Mouse (Mus musculus) MEL (cell line): ENCODE data around the gene Abcc4.

Experiments
- CHD2 ChIP-seq: IDR thresholded peaks from 2 replicates; pipeline ENCODE4 v1.6.1; 2011; ENCODE audit warnings: low read length, improper control_type of control experiment
- CTCF ChIP-seq, 3 experiments: IDR thresholded peaks in 2 of 3; conservative IDR thresholded peaks in 1 of 3; 2 replicates each; pipeline ENCODE4 v1.5.1; 2011 to 2012; ENCODE audit warnings: low read length in 3 of 3, low read depth in 2 of 3, mild to moderate bottlenecking in 2 of 3, improper control_type of control experiment in 1 of 3, inconsistent platforms in 1 of 3, mixed read lengths in 1 of 3, moderate library complexity in 1 of 3; ENCODE audit not compliant: control insufficient read depth in 1 of 3, insufficient read depth in 1 of 3, poor library complexity in 1 of 3, severe bottlenecking in 1 of 3
- EP300 ChIP-seq, 2 experiments: IDR thresholded peaks; 2 replicates each; pipeline ENCODE4 v1.6.1; 2011; ENCODE audit warnings: improper control_type of control experiment in 2 of 2, low read length in 2 of 2, low read depth in 1 of 2, mild to moderate bottlenecking in 1 of 2
- GATA1 ChIP-seq: IDR thresholded peaks from 2 replicates; pipeline ENCODE4 v1.6.1; 2011; ENCODE audit warnings: low read depth, low read length, improper control_type of control experiment
- KAT2A ChIP-seq: conservative IDR thresholded peaks from 2 replicates; pipeline ENCODE4 v1.6.1; 2012; ENCODE audit warnings: low read depth, low read length, improper control_type of control experiment, inconsistent platforms
- MAFK ChIP-seq: IDR thresholded peaks from 2 replicates; pipeline ENCODE4 v1.6.1; 2011; ENCODE audit warnings: low read depth, mild to moderate bottlenecking, low read length, improper control_type of control experiment, borderline replicate concordance
- MEF2A ChIP-seq: IDR thresholded peaks from 2 replicates; pipeline ENCODE4 v1.6.1; 2014; ENCODE audit warnings: low read depth, mild to moderate bottlenecking, inconsistent platforms, low read length, improper control_type of control experiment; ENCODE audit not compliant: poor library complexity, insufficient replicate concordance, severe bottlenecking; ENCODE audit errors: extremely low read depth
- NELFE ChIP-seq: IDR thresholded peaks from 2 replicates; pipeline ENCODE4 v1.6.1; 2011; ENCODE audit warnings: low read depth, low read length, improper control_type of control experiment
- POLR2A ChIP-seq, 2 experiments: IDR thresholded peaks; 2 replicates each; pipeline ENCODE4 v1.6.1; 2011 to 2012; ENCODE audit warnings: low read length in 2 of 2, mild to moderate bottlenecking in 2 of 2, control low read depth in 1 of 2, improper control_type of control experiment in 1 of 2, low read depth in 1 of 2, moderate library complexity in 1 of 2; ENCODE audit not compliant: control insufficient read depth in 1 of 2, insufficient read depth in 1 of 2, poor library complexity in 1 of 2
- POLR2AphosphoS5 ChIP-seq: IDR thresholded peaks from 2 replicates; pipeline ENCODE4 v1.6.1; 2012; ENCODE audit warnings: low read depth, borderline replicate concordance, mild to moderate bottlenecking, inconsistent platforms, low read length, moderate library complexity, mixed read lengths
- SIN3A ChIP-seq: IDR thresholded peaks from 2 replicates; pipeline ENCODE4 v1.6.1; 2012; ENCODE audit warnings: low read length, improper control_type of control experiment, inconsistent platforms
- TAL1 ChIP-seq: IDR thresholded peaks from 2 replicates; pipeline ENCODE4 v1.6.1; 2012; ENCODE audit warnings: mild to moderate bottlenecking, inconsistent platforms, low read length, moderate library complexity, mixed read lengths
- USF1 ChIP-seq: IDR thresholded peaks from 2 replicates; pipeline ENCODE4 v1.6.1; 2014; ENCODE audit warnings: low read depth, mild to moderate bottlenecking, inconsistent platforms, low read length, improper control_type of control experiment, moderate library complexity
- ZC3H11A ChIP-seq: IDR thresholded peaks from 2 replicates; pipeline ENCODE4 v1.6.1; 2012; ENCODE audit warnings: low read depth, mild to moderate bottlenecking, inconsistent platforms, low read length, improper control_type of control experiment

DNA sequence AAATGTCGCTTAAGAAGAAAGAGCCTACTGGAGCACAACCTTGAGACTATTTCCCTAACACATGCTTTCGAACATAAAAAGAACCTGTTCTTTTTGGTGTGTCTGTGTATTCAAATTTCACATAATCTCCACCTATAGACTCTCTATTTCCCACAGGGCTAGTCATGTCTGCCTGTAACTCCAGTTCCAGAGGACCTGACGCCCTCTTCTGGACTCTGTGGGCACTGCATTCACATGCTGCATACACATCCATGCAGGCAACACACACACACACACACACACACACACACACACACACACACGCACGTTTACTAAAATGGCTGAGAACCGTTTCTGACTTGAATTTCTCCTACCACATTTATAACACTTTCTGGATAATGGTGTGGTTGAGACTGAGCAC is 220.4 kb downstream of the Abcc4 start:
- no peak for TF ChIP-seq GATA1
- TF ChIP-seq CTCF (IDR thresholded peaks at IDR 0.05 in 2 of 3, conservative IDR thresholded peaks at IDR 0.05 in 1 of 3; ENCODE audit: control insufficient read depth in 1 of 3, insufficient read depth in 1 of 3, low read depth in 2 of 3, low read length in 3 of 3, poor library complexity in 1 of 3, severe bottlenecking in 1 of 3), result 0 out of 6 replicates have a peak, but pooled peaks of 1 of the 3 experiments have one; percentile 2
- no peak for TF ChIP-seq POLR2A (IDR thresholded peaks at IDR 0.05; ENCODE audit: control insufficient read depth in 1 of 2, insufficient read depth in 1 of 2, low read depth in 1 of 2, low read length in 2 of 2, poor library complexity in 1 of 2)
- TF ChIP-seq POLR2AphosphoS5, result no peak
- no peak for TF ChIP-seq USF1
- TF ChIP-seq CHD2, result no peak
- TF ChIP-seq KAT2A, result no peak
- no peak for TF ChIP-seq TAL1
- no peak for TF ChIP-seq SIN3A
- TF ChIP-seq NELFE, result no peak
- no peak for TF ChIP-seq MEF2A
- TF ChIP-seq EP300 (IDR thresholded peaks at IDR 0.05; ENCODE audit: low read depth in 1 of 2, low read length in 2 of 2), result no peak
- TF ChIP-seq ZC3H11A, result no peak
- no peak for TF ChIP-seq MAFK
